Mouse (Mus musculus) gastrocnemius, postnatal 10 days (tissue): ENCODE measurements around the gene Gm10944. TPM values are rescaled to one million over a fixed set of nuclear protein-coding genes. Genes with fewer than 3 reads are reported as not detected.

Experiments
- DNase-seq: peaks from one replicate; pipeline ENCODE4 v3.0.0; 2021; ENCODE audit warnings: mixed read lengths
- long read RNA-seq, 2 experiments: library from polyadenylated mRNA; stranded (forward); transcript quantifications; one replicate each; pipeline ENCODE4 v2.0.0; 2021
- total RNA-seq, 2 experiments: library from RNA; stranded (reverse); gene quantifications; 2 replicates each; pipeline ENCODE4 v1.2.3; 2021

Gm10944 gene
- not detected for total RNA-seq
- long read RNA-seq, experiment 1, result 0 reads
- long read RNA-seq, experiment 2, result 0 reads

GRCm38 (mm10) chr10:10681048-10681447, at the start of gene Gm10944:
Gene Gm10944 (plus strand): TSS chr10:10681348.
- DNase-seq, result no peak

- DNase-seq, result no peak
Measured at GRCm38 (mm10) chr10:10655991-10656390, 25.2 kb upstream of the Gm10944 start.

GRCm38 (mm10) chr10:10656621-10657020, 24.5 kb upstream of the Gm10944 start:
- DNase-seq, result no peak

GRCm38 (mm10) chr10:10659161-10659560, 22.0 kb upstream of the Gm10944 start:
- no peak for DNase-seq

GRCm38 (mm10) chr10:10659976-10660375, 21.2 kb upstream of the Gm10944 start:
- no peak for DNase-seq

- DNase-seq, result peak; percentile 20
Measured at GRCm38 (mm10) chr10:10688907-10689667, 7.9 kb downstream of the Gm10944 start.

- no peak for DNase-seq
Measured at GRCm38 (mm10) chr10:10689668-10690223, 8.6 kb downstream of the Gm10944 start.

GRCm38 (mm10) chr10:10697497-10697896, 16.3 kb downstream of the Gm10944 start:
- DNase-seq, result no peak

- DNase-seq, result no peak
Measured at GRCm38 (mm10) chr10:10700903-10701302, 19.8 kb downstream of the Gm10944 start.

GRCm38 (mm10) chr10:10701326-10701725, 20.2 kb downstream of the Gm10944 start:
- DNase-seq, result no peak

- DNase-seq, result no peak
Measured at GRCm38 (mm10) chr10:10708031-10708430, 26.9 kb downstream of the Gm10944 start.

- DNase-seq, result no peak
Measured at GRCm38 (mm10) chr10:10710359-10710758, 29.2 kb downstream of the Gm10944 start.

GRCm38 (mm10) chr10:10710837-10711236, 29.7 kb downstream of the Gm10944 start:
- DNase-seq, result no peak

GRCm38 (mm10) chr10:10726501-10726900, 45.4 kb downstream of the Gm10944 start:
- no peak for DNase-seq

Other genes with a start within 250 kb of the Gm10944 start
- under 1 TPM in 1 of 2 experiments, not detected in 1; 0.09 TPM for gene Adgb, start 209.0 kb upstream of the Gm10944 start, total RNA-seq
- 1 to 10 TPM; 2.4 to 3.6 TPM for gene Rab32, start 123.1 kb upstream of the Gm10944 start, total RNA-seq